Mouse (Mus musculus): ENCODE measurements at regions not wholly inside any gene's neighbourhood (a gene's known extent, or its start where the extent isn't known, plus 50 kb on each side); places are given as distances from the start of the nearest gene placed in this dataset.

GRCm38 (mm10) chr5:46202457-46202772, 345.0 kb upstream of the Lcorl start:
- no peak overlapping the region for H3K4me2 ChIP-seq (ENCODE audit: low read depth, low read length)
- no peak for ATAC-seq (replicated peaks; ENCODE audit: extremely low read depth, insufficient read depth, low FRiP score)
- H3K4me3 ChIP-seq (ENCODE audit: low read length): no peak overlapping the region
- no peaks in the 10 kb centered on the region for H3K27me3 ChIP-seq (ENCODE audit: control insufficient read depth, insufficient read depth, low read length)
- 66% methylated on average over 2 of the region's 2 CpGs for WGBS
- H3K4me1 ChIP-seq (ENCODE audit: control insufficient read depth, insufficient read depth, low read length): no peaks in the 10 kb centered on the region
- no peaks in the 10 kb centered on the region for H3K36me3 ChIP-seq (ENCODE audit: control insufficient read depth, insufficient read depth)
- no peak overlapping the region for H3K27ac ChIP-seq (ENCODE audit: low read length)
- H3K9ac ChIP-seq (ENCODE audit: low read length): no peak overlapping the region
- H3K9me3 ChIP-seq (replicated peaks; ENCODE audit: control insufficient read depth, low read length): no peaks in the 10 kb centered on the region

GRCm38 (mm10) chr5:46201639-46202456, 344.4 kb upstream of the Lcorl start:
- H3K4me3 ChIP-seq (ENCODE audit: low read length): no peak overlapping the region
- 75% methylated on average over 6 of the region's 6 CpGs for WGBS
- H3K4me2 ChIP-seq (ENCODE audit: low read depth, low read length): no peak overlapping the region
- H3K9ac ChIP-seq (ENCODE audit: low read length): no peak overlapping the region
- H3K9me3 ChIP-seq (replicated peaks; ENCODE audit: control insufficient read depth, low read length): no peaks in the 10 kb centered on the region
- ATAC-seq (replicated peaks; ENCODE audit: extremely low read depth, insufficient read depth, low FRiP score): no peak
- no peaks in the 10 kb centered on the region for H3K4me1 ChIP-seq (ENCODE audit: control insufficient read depth, insufficient read depth, low read length)
- H3K27me3 ChIP-seq (ENCODE audit: control insufficient read depth, insufficient read depth, low read length): no peaks in the 10 kb centered on the region
- no peak overlapping the region for H3K27ac ChIP-seq (ENCODE audit: low read length)
- no peaks in the 10 kb centered on the region for H3K36me3 ChIP-seq (ENCODE audit: control insufficient read depth, insufficient read depth)

- H3K4me2 ChIP-seq (ENCODE audit: low read depth, low read length): no peak overlapping the region
- no peak overlapping the region for H3K4me3 ChIP-seq (ENCODE audit: low read length)
- H3K36me3 ChIP-seq (ENCODE audit: control insufficient read depth, insufficient read depth): no peaks in the 10 kb centered on the region
- no peak for ATAC-seq (replicated peaks; ENCODE audit: extremely low read depth, insufficient read depth, low FRiP score)
- no peaks in the 10 kb centered on the region for H3K27me3 ChIP-seq (ENCODE audit: control insufficient read depth, insufficient read depth, low read length)
- WGBS: 91% methylated on average over 2 of the region's 2 CpGs
- no peaks in the 10 kb centered on the region for H3K9me3 ChIP-seq (replicated peaks; ENCODE audit: control insufficient read depth, low read length)
- no peak overlapping the region for H3K9ac ChIP-seq (ENCODE audit: low read length)
- H3K27ac ChIP-seq (ENCODE audit: low read length): no peak overlapping the region
- H3K4me1 ChIP-seq (ENCODE audit: control insufficient read depth, insufficient read depth, low read length): no peaks in the 10 kb centered on the region
Observed at GRCm38 (mm10) chr5:46186908-46187307, 329.5 kb upstream of the Lcorl start.

GRCm38 (mm10) chr5:46182157-46182556, 324.7 kb upstream of the Lcorl start:
- no peaks in the 10 kb centered on the region for H3K9me3 ChIP-seq (replicated peaks; ENCODE audit: control insufficient read depth, low read length)
- H3K4me2 ChIP-seq (ENCODE audit: low read depth, low read length): no peak overlapping the region
- no peak for ATAC-seq (replicated peaks; ENCODE audit: extremely low read depth, insufficient read depth, low FRiP score)
- no peak overlapping the region for H3K27ac ChIP-seq (ENCODE audit: low read length)
- no peaks in the 10 kb centered on the region for H3K4me1 ChIP-seq (ENCODE audit: control insufficient read depth, insufficient read depth, low read length)
- no peak overlapping the region for H3K4me3 ChIP-seq (ENCODE audit: low read length)
- H3K9ac ChIP-seq (ENCODE audit: low read length): no peak overlapping the region
- H3K36me3 ChIP-seq (ENCODE audit: control insufficient read depth, insufficient read depth): no peaks in the 10 kb centered on the region
- no peaks in the 10 kb centered on the region for H3K27me3 ChIP-seq (ENCODE audit: control insufficient read depth, insufficient read depth, low read length)
- 74% methylated on average over 2 of the region's 2 CpGs for WGBS

GRCm38 (mm10) chr5:46172315-46172714, 314.9 kb upstream of the Lcorl start:
- Histone ChIP-seq H3K27ac (ENCODE audit: low read length) (no peak overlapping the region), H3K9me3 (replicated peaks; ENCODE audit: control insufficient read depth, low read length) (no peaks in the 10 kb centered on the region), H3K4me3 (ENCODE audit: low read length) (no peak overlapping the region), H3K4me2 (ENCODE audit: low read depth, low read length) (no peak overlapping the region), H3K27me3 (ENCODE audit: control insufficient read depth, insufficient read depth, low read length) (no peaks in the 10 kb centered on the region), H3K36me3 (ENCODE audit: control insufficient read depth, insufficient read depth) (no peaks in the 10 kb centered on the region), H3K9ac (ENCODE audit: low read length) (no peak overlapping the region), H3K4me1 (ENCODE audit: control insufficient read depth, insufficient read depth, low read length) (no peaks in the 10 kb centered on the region)
- no peak for ATAC-seq (replicated peaks; ENCODE audit: extremely low read depth, insufficient read depth, low FRiP score)
- WGBS: 44% methylated on average over 3 of the region's 3 CpGs

- Histone ChIP-seq H3K9me3 (replicated peaks; ENCODE audit: control insufficient read depth, low read length) (no peaks in the 10 kb centered on the region), H3K9ac (ENCODE audit: low read length) (no peak overlapping the region), H3K27me3 (ENCODE audit: control insufficient read depth, insufficient read depth, low read length) (no peaks in the 10 kb centered on the region), H3K4me2 (ENCODE audit: low read depth, low read length) (no peak overlapping the region), H3K4me1 (ENCODE audit: control insufficient read depth, insufficient read depth, low read length) (no peaks in the 10 kb centered on the region), H3K4me3 (ENCODE audit: low read length) (no peak overlapping the region), H3K36me3 (ENCODE audit: control insufficient read depth, insufficient read depth) (no peaks in the 10 kb centered on the region), H3K27ac (ENCODE audit: low read length) (no peak overlapping the region)
- 86% methylated on average over 4 of the region's 4 CpGs for WGBS
- ATAC-seq (replicated peaks; ENCODE audit: extremely low read depth, insufficient read depth, low FRiP score): no peak
Observed at GRCm38 (mm10) chr5:46160774-46161173, 303.4 kb upstream of the Lcorl start.

- no peak overlapping the region for H3K27ac ChIP-seq (ENCODE audit: low read length)
- WGBS: 41% methylated on average over 3 of the region's 3 CpGs
- ATAC-seq (replicated peaks; ENCODE audit: extremely low read depth, insufficient read depth, low FRiP score): no peak
- H3K4me3 ChIP-seq (ENCODE audit: low read length): no peak overlapping the region
- no peak overlapping the region for H3K4me2 ChIP-seq (ENCODE audit: low read depth, low read length)
- H3K4me1 ChIP-seq (ENCODE audit: control insufficient read depth, insufficient read depth, low read length): no peaks in the 10 kb centered on the region
- H3K27me3 ChIP-seq (ENCODE audit: control insufficient read depth, insufficient read depth, low read length): no peaks in the 10 kb centered on the region
- no peaks in the 10 kb centered on the region for H3K36me3 ChIP-seq (ENCODE audit: control insufficient read depth, insufficient read depth)
- H3K9ac ChIP-seq (ENCODE audit: low read length): no peak overlapping the region
- no peaks in the 10 kb centered on the region for H3K9me3 ChIP-seq (replicated peaks; ENCODE audit: control insufficient read depth, low read length)
Observed at GRCm38 (mm10) chr5:46151973-46152372, 294.6 kb upstream of the Lcorl start.

- H3K27me3 ChIP-seq (ENCODE audit: control insufficient read depth, insufficient read depth, low read length): no peaks in the 10 kb centered on the region
- ATAC-seq (replicated peaks; ENCODE audit: extremely low read depth, insufficient read depth, low FRiP score): no peak
- no peak overlapping the region for H3K4me3 ChIP-seq (ENCODE audit: low read length)
- H3K4me1 ChIP-seq (ENCODE audit: control insufficient read depth, insufficient read depth, low read length): no peaks in the 10 kb centered on the region
- no peaks in the 10 kb centered on the region for H3K36me3 ChIP-seq (ENCODE audit: control insufficient read depth, insufficient read depth)
- no peak overlapping the region for H3K4me2 ChIP-seq (ENCODE audit: low read depth, low read length)
- H3K27ac ChIP-seq (ENCODE audit: low read length): no peak overlapping the region
- no peak overlapping the region for H3K9ac ChIP-seq (ENCODE audit: low read length)
- 56% methylated on average over 6 of the region's 6 CpGs for whole genome bisulfite sequencing
- no peaks in the 10 kb centered on the region for H3K9me3 ChIP-seq (replicated peaks; ENCODE audit: control insufficient read depth, low read length)
Observed at GRCm38 (mm10) chr5:46150825-46151224, 293.4 kb upstream of the Lcorl start.

GRCm38 (mm10) chr5:46149851-46150615, 292.6 kb upstream of the Lcorl start:
- ATAC-seq (replicated peaks; ENCODE audit: extremely low read depth, insufficient read depth, low FRiP score): no peak
- H3K36me3 ChIP-seq (ENCODE audit: control insufficient read depth, insufficient read depth): no peaks in the 10 kb centered on the region
- no peak overlapping the region for H3K4me2 ChIP-seq (ENCODE audit: low read depth, low read length)
- 66% methylated on average over 6 of the region's 6 CpGs for whole genome bisulfite sequencing
- no peaks in the 10 kb centered on the region for H3K27me3 ChIP-seq (ENCODE audit: control insufficient read depth, insufficient read depth, low read length)
- no peak overlapping the region for H3K27ac ChIP-seq (ENCODE audit: low read length)
- H3K9me3 ChIP-seq (replicated peaks; ENCODE audit: control insufficient read depth, low read length): no peaks in the 10 kb centered on the region
- no peaks in the 10 kb centered on the region for H3K4me1 ChIP-seq (ENCODE audit: control insufficient read depth, insufficient read depth, low read length)
- no peak overlapping the region for H3K4me3 ChIP-seq (ENCODE audit: low read length)
- no peak overlapping the region for H3K9ac ChIP-seq (ENCODE audit: low read length)
